ENCODE assay signal across 17 mouse cellular contexts in the genomic region with DNA sequence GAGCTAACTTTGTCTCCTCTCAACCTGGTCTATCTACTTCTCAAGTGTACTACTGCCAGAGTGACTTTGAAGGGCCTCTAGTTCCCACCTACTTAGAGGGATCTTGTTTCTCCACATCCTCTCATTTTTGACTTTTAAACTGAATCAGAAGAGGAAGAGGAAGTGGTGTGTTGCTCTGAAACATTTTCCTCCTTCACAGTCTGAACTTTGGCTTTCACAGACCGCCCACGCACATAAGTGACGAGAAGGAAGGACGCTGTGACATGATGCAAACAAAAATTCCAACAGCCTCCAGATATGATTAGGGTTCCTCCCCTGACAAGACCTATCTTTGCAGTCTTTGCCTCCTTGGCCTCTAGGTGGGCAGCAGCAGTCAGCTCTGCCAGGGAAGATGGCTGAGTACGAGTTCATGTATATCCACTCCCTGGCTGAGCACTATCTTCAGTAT. TPM values are rescaled to one million over a fixed set of nuclear protein-coding genes. Genes with fewer than 3 reads are reported as not detected.
A peak's percentile ranks its signal among the peaks of the same experiment; 100 is the strongest.
DNase-seq lines count a peak whose midpoint lies in the region; ATAC-seq and TF ChIP-seq lines count a peak whose summit lies in the region.
"Not testable (repeated sequence)": the region's sequence is repeated elsewhere in the genome, so short reads cannot be mapped to it uniquely, and the experiment has no call there.
"Had no signal": no experiment of that assay in that cellular context is flagged by ENCODE, and none has a peak within 500 bp of the region (broad histone marks: within the 10 kb centered on the region; RNA-seq: fewer than 3 reads in every experiment).

TSS of gene Bcl2a1b (plus strand) at position 241 of the 448 bp plus-strand sequence.
TSS of gene Gm29094 (plus strand) at position 411 of the 448 bp plus-strand sequence.

- H3K36me3 ChIP-seq in thymus, adult 2 months (ENCODE audit: control insufficient read depth, insufficient read depth, low read length): not testable (repeated sequence)

- WGBS in thymus, adult 2 months: 37% methylated on average over 5 of the region's 5 CpGs

- H3K27ac ChIP-seq in thymus, adult 2 months (ENCODE audit: control insufficient read depth, insufficient read depth, low read length): peak within 1 kb of the TSS; percentile 77

- peak within 1 kb of the TSS; percentile 27 for H3K4me3 ChIP-seq in thymus, adult 2 months (ENCODE audit: control insufficient read depth, insufficient read depth, low read length)

- peak; percentile 82 for DNase-seq in CD4-positive helper T cell, adult 2 months (ENCODE audit: low read depth, low spot score)
- DNase-seq in adrenal gland, adult 2 months: peak; percentile 11
- DNase-seq in heart, adult 18-20 months: peak; percentile 22 to 58
- DNase-seq in lung, adult 18-20 months: peak; percentile 75 to 78
- DNase-seq in lung, postnatal 14 days: peak; percentile 37
- DNase-seq in spleen, adult 12 weeks (ENCODE audit: low spot score): peak; percentile 45
- DNase-seq in thymus, adult 2 months: peak; percentile 29

- not testable (repeated sequence) for TF ChIP-seq POLR2A in thymus, adult 2 months (IDR thresholded peaks at IDR 0.05; ENCODE audit: control insufficient read depth, extremely low read depth, insufficient read depth, low read length, poor library complexity)

- not testable (repeated sequence) for TF ChIP-seq CTCF in thymus, adult 2 months (IDR thresholded peaks at IDR 0.05; ENCODE audit: borderline replicate concordance, control insufficient read depth, extremely low read depth, insufficient read depth, low read length, poor library complexity)

- ATAC-seq in megakaryocyte-erythroid progenitor cell, adult 5-6 weeks (replicated peaks; ENCODE audit: low FRiP score, low TSS enrichment, poor library complexity, severe bottlenecking): peak; percentile 30; the same call in 1 of the 2 replicates

- not testable (repeated sequence) for H3K27me3 ChIP-seq in thymus, adult 2 months (ENCODE audit: control insufficient read depth, insufficient read depth, low read length)

- H3K4me1 ChIP-seq in thymus, adult 2 months (replicated peaks; ENCODE audit: control insufficient read depth, insufficient read depth, low read length): not testable (repeated sequence)

RNA-seq across cellular contexts. Expression of gene Bcl2a1b, which starts in this region (rescaled TPM):
- total RNA-seq in adrenal gland, adult 2 months (2021): 1 to 10 TPM; 1.6 to 3.1 TPM
- polyA plus RNA-seq in adrenal gland, adult 2 months (2012; rRNA removed): 1.6 and 1.7 TPM in 2 replicates
- total RNA-seq in heart, adult 18-20 months (2021): 1 to 10 TPM in 1 of 2 experiments, under 1 TPM in 1; 0.79 to 1.8 TPM
- total RNA-seq in megakaryocyte-erythroid progenitor cell, adult 5-6 weeks (2014; fragmentation: Nextera tagmentation): not detected in 2 replicates
- total RNA-seq in megakaryocyte-erythroid progenitor cell, adult 5-6 weeks (2017): not detected in 2 replicates
- polyA plus RNA-seq in thymus, adult 2 months (2012; rRNA removed): 10.8 and 16.1 TPM in 2 replicates
- total RNA-seq: gastrocnemius, postnatal 25 days had no signal
- polyA plus RNA-seq: heart, embryonic 10.5 days; hindbrain, embryonic 12.5 days; testis, adult 2 months had no signal

RNA-seq across cellular contexts. Expression of gene Gm29094, which starts in this region (rescaled TPM):
- total RNA-seq in adrenal gland, adult 2 months (2021): not detected
- polyA plus RNA-seq in adrenal gland, adult 2 months (2012; rRNA removed): not detected in 2 replicates
- total RNA-seq in heart, adult 18-20 months (2021): 1 to 10 TPM in 1 of 2 experiments, not detected in 1; 1.9 TPM
- 4.7 TPM in 1 of 2 replicates, not detected in the other for total RNA-seq in megakaryocyte-erythroid progenitor cell, adult 5-6 weeks (2014; fragmentation: Nextera tagmentation)
- total RNA-seq in megakaryocyte-erythroid progenitor cell, adult 5-6 weeks (2017): not detected in 2 replicates
- polyA plus RNA-seq in thymus, adult 2 months (2012; rRNA removed): not detected in 2 replicates
- total RNA-seq: adrenal gland, postnatal 14 days; gastrocnemius, postnatal 25 days; layer of hippocampus, adult 2 months; left cerebral cortex, postnatal 25 days had no signal
- polyA plus RNA-seq: embryonic facial prominence, embryonic 14.5 days; heart, embryonic 10.5 days; hindbrain, embryonic 12.5 days; intestine, embryonic 14.5 days; testis, adult 2 months had no signal

Comparison
In these comparisons a context has a peak if more than half of its experiments do, and no peak if none do; other contexts are left out.
1. Peak in every context shown above with its lines: DNase-seq, ATAC-seq, H3K4me3 ChIP-seq and H3K27ac ChIP-seq.
2. DNase-seq: peak in every context shown above with its lines; median percentile 82 in CD4-positive helper T cell, adult 2 months; 76 in lung, adult 18-20 months; 45 in spleen, adult 12 weeks; 40 in heart, adult 18-20 months; 37 in lung, postnatal 14 days; 29 in thymus, adult 2 months; 11 in adrenal gland, adult 2 months.